Mouse (Mus musculus) forebrain, embryonic 14.5 days (tissue): ENCODE measurements at regions not wholly inside any gene's neighbourhood (a gene's known extent, or its start where the extent isn't known, plus 50 kb on each side); places are given as distances from the start of the nearest gene placed in this dataset.

ENCODE experiments used
- ATAC-seq: fragments of 200-750 bp; cut with Nextera tagmentation; 2 replicates; pipeline ENCODE4 v1.8.0; 2017; ENCODE audit warnings: mild to moderate bottlenecking, moderate library complexity
- DNase-seq: peaks from one replicate; pipeline ENCODE4 v3.0.0-alpha.2; 2015; ENCODE audit warnings: low spot score
- H3K27ac ChIP-seq: fragments of 300-500 bp; sonication (generic); 2 replicates; pipeline ENCODE4 v1.5.1; 2014; ENCODE audit warnings: low read depth, mild to moderate bottlenecking, control low read depth, low read length, moderate library complexity
- H3K27me3 ChIP-seq: fragments of 300-500 bp; sonication (generic); replicated peaks from 2 replicates; pipeline ENCODE4 v1.6.1; 2014; ENCODE audit warnings: low read length, control low read depth, mixed read lengths; ENCODE audit not compliant: control insufficient read depth, insufficient read depth
- H3K36me3 ChIP-seq: fragments of 300-500 bp; sonication (generic); 2 replicates; pipeline ENCODE4 v1.6.1; 2014; ENCODE audit warnings: low read length, control low read depth; ENCODE audit not compliant: control insufficient read depth, insufficient read depth
- H3K4me1 ChIP-seq: fragments of 300-500 bp; sonication (generic); 2 replicates; pipeline ENCODE4 v1.6.1; 2014; ENCODE audit warnings: antibody characterized with exemption, low read length, control low read depth; ENCODE audit not compliant: control insufficient read depth, insufficient read depth
- H3K4me2 ChIP-seq: fragments of 300-500 bp; sonication (generic); 2 replicates; pipeline ENCODE4 v1.6.1; 2014; ENCODE audit warnings: mild to moderate bottlenecking, control low read depth, low read length
- H3K4me3 ChIP-seq: fragments of 300-500 bp; sonication (generic); 2 replicates; pipeline ENCODE4 v1.5.1; 2014; ENCODE audit warnings: low read depth, low read length, control low read depth
- H3K9ac ChIP-seq: fragments of 300-500 bp; sonication (generic); 2 replicates; pipeline ENCODE4 v1.6.1; 2014; ENCODE audit warnings: mild to moderate bottlenecking, low read length, control low read depth, moderate library complexity
- H3K9me3 ChIP-seq: fragments of 300-500 bp; sonication (generic); replicated peaks from 2 replicates; pipeline ENCODE4 v1.6.1; 2016; ENCODE audit warnings: low read length, control low read depth, mixed read lengths; ENCODE audit not compliant: control insufficient read depth
- WGBS: fragments of 180-500 bp; shearing (Covaris S2); extraction: QIAGEN DNeasy Blood & Tissue Kit; methylation state at CpG from one replicate; pipeline ENCODE4 v1.1.7; 2014; 5-methylcytosine and 5-hydroxymethylcytosine counted together

DNA sequence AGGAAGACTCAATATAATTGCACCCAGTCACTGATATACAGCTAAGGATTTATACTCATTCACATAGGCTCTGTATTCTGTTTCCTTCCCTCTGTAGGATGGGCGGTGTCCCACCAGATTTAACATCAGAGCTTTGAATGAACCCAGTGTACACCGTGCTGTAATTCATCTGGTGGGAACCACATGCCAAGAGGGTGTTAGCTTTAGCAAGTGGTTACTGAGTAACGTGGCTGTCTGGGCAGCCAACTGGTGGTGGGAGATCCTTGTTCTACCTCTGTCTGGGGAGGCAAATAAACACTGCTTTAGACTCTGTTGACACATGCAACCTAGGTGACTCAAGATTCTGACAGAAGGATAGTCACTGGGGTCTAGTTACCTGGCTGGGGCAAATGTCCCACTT is 229.6 kb upstream of the Gm12728 start:
- Histone ChIP-seq H3K36me3 (no peaks in the 10 kb centered on the region), H3K9ac (no peak overlapping the region), H3K4me2 (no peak overlapping the region), H3K27ac (no peak overlapping the region), H3K4me1 (no peaks in the 10 kb centered on the region), H3K27me3 (no peaks in the 10 kb centered on the region), H3K9me3 (no peaks in the 10 kb centered on the region), H3K4me3 (no peak overlapping the region)
- DNase-seq = no peak
- no peak for ATAC-seq
- WGBS = 74% methylated on average over 3 of the region's 3 CpGs

GRCm38 (mm10) chr4:105560781-105561180 is 228.9 kb upstream of the Gm12728 start:
- Histone ChIP-seq H3K4me2 (no peak overlapping the region), H3K9ac (no peak overlapping the region), H3K36me3 (no peaks in the 10 kb centered on the region), H3K27me3 (no peaks in the 10 kb centered on the region), H3K9me3 (no peaks in the 10 kb centered on the region), H3K4me3 (no peak overlapping the region), H3K27ac (no peak overlapping the region), H3K4me1 (no peaks in the 10 kb centered on the region)
- DNase-seq (no peak), ATAC-seq (no peak)
- WGBS = 73% methylated on average over 3 of the region's 3 CpGs

GRCm38 (mm10) chr4:105561611-105562010 is 228.1 kb upstream of the Gm12728 start:
- no peak for ATAC-seq
- 78% methylated on average over 3 of the region's 3 CpGs for WGBS

DNA sequence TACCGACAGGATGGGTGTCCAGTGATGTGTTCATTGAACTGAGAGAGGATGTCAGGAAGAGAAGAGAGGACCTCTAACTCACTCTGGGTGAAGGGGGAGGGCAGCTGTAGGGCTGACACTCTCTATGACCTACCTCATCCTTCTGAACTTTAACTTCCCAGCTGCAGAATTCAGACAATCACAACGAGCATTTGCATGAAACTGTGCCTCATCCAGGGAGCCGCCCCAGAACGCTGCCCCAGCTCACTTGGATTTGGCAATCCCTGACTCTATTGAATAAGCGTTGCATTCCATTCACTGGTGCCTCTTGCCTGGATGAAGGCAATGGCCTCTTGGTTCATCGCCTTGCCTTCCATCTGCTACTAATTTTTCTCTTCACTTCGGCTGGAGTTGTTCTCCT is 223.9 kb upstream of the Gm12728 start:
- ATAC-seq (no peak), DNase-seq (no peak)
- H3K4me3 ChIP-seq = no peak overlapping the region
- H3K36me3 ChIP-seq = no peaks in the 10 kb centered on the region
- no peaks in the 10 kb centered on the region for H3K4me1 ChIP-seq
- H3K4me2 ChIP-seq = no peak overlapping the region
- H3K27me3 ChIP-seq = no peaks in the 10 kb centered on the region
- WGBS = 88% methylated on average over 7 of the region's 7 CpGs
- no peaks in the 10 kb centered on the region for H3K9me3 ChIP-seq
- no peak overlapping the region for H3K9ac ChIP-seq
- H3K27ac ChIP-seq = no peak overlapping the region

More at GRCm38 (mm10) chr4:105561611-105562010, 228.1 kb upstream of the Gm12728 start:
- Histone ChIP-seq H3K4me2 (no peak overlapping the region), H3K27ac (no peak overlapping the region), H3K27me3 (no peaks in the 10 kb centered on the region), H3K4me3 (no peak overlapping the region), H3K9me3 (no peaks in the 10 kb centered on the region), H3K36me3 (no peaks in the 10 kb centered on the region), H3K4me1 (no peaks in the 10 kb centered on the region), H3K9ac (no peak overlapping the region)
- no peak for DNase-seq

GRCm38 (mm10) chr4:105566513-105567457 is 222.9 kb upstream of the Gm12728 start:
- Histone ChIP-seq H3K27me3 (no peaks in the 10 kb centered on the region), H3K27ac (no peak overlapping the region), H3K4me3 (no peak overlapping the region), H3K9ac (no peak overlapping the region), H3K4me2 (no peak overlapping the region), H3K4me1 (no peaks in the 10 kb centered on the region), H3K36me3 (no peaks in the 10 kb centered on the region), H3K9me3 (no peaks in the 10 kb centered on the region)
- DNase-seq = no peak
- no peak for ATAC-seq
- 69% methylated on average over 8 of the region's 8 CpGs for WGBS

DNA sequence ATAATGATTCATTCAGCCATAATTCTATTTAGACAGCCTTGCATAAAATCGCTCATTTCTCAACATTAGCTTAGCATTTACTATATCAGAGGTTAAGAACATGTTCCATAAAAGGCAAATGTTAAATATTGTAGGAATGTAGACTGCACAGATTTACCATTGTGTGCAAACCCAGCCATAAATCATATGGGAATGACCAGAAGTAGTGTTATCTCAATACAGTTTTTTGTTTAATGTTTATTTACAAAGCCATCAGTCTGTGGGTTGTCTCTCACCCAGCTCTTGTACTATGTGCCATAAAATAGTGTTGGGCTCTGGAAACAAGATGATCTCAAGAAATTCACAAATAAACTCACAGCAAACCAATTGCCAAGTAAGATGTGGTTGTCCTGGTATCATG is 220.0 kb upstream of the Gm12728 start:
- Histone ChIP-seq H3K9me3 (no peaks in the 10 kb centered on the region), H3K9ac (no peak overlapping the region), H3K4me1 (no peaks in the 10 kb centered on the region), H3K4me3 (no peak overlapping the region), H3K36me3 (no peaks in the 10 kb centered on the region), H3K4me2 (no peak overlapping the region), H3K27me3 (no peaks in the 10 kb centered on the region), H3K27ac (no peak overlapping the region)
- ATAC-seq = no peak
- 84% methylated on average over 1 of the region's 1 CpGs for WGBS
- DNase-seq = no peak

- no peaks in the 10 kb centered on the region for H3K4me1 ChIP-seq
- H3K9ac ChIP-seq = no peak overlapping the region
- no peak for ATAC-seq
- H3K9me3 ChIP-seq = no peaks in the 10 kb centered on the region
- no peak overlapping the region for H3K4me3 ChIP-seq
- H3K27ac ChIP-seq = no peak overlapping the region
- WGBS = 95% methylated on average over 2 of the region's 2 CpGs
- no peaks in the 10 kb centered on the region for H3K36me3 ChIP-seq
- H3K27me3 ChIP-seq = no peaks in the 10 kb centered on the region
- DNase-seq = no peak
- H3K4me2 ChIP-seq = no peak overlapping the region
These were observed 214.1 kb upstream of the Gm12728 start for GRCm38 (mm10) chr4:105575550-105575949.

DNA sequence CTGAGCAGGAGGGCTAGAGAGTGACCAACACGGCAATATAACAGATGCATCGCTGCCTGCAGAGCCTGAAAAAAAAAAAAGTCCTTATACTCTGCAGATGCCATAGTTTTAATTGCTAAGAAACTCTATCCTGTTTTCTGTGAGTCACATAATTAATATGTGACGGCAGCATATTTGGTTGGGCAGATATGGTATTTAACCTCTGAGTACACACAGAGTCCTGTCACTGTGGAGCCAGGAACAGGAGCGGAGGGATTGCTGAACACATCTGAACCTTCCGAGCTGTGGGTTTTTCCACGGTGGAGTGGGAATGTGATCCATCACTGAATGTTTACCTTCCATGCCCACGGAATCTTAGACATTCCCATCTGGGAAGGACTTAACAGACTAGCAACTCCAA is 208.7 kb upstream of the Gm12728 start:
- 91% methylated on average over 7 of the region's 7 CpGs for WGBS
- DNase-seq (no peak), ATAC-seq (no peak)
- Histone ChIP-seq H3K27ac (no peak overlapping the region), H3K27me3 (no peaks in the 10 kb centered on the region), H3K4me1 (no peaks in the 10 kb centered on the region), H3K36me3 (no peaks in the 10 kb centered on the region), H3K9me3 (no peaks in the 10 kb centered on the region), H3K4me2 (no peak overlapping the region), H3K4me3 (no peak overlapping the region), H3K9ac (no peak overlapping the region)

DNA sequence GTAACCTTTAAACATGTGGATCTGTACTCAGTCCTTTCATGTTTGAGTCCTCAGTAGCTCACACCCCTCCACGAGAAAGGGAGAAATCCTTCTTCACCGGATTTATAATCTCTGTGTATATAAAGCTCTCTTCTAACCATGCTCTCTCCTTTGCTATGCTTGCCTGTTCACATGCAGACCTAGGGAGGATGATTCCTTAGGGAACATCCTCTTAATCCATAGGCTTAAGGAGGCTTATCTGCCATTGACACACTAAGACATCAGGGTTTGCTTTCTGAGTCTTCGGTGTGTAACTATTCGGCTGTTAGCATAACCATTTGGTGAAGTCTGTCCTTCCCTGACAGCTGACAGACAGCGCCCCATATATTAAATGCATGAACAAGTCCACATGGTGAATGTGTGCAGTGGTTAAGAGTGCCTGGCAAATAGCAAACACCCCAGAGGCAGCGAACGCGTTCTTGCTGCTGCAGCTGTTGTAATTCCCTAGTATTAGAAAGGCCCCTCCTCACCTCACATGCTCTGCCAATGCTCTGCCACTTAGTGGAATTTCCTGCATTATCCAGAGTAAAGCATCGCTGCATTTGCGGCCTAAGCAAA is 205.2 kb upstream of the Gm12728 start:
- WGBS = 79% methylated on average over 10 of the region's 10 CpGs

More for the DNA sequence above, 205.2 kb upstream of the Gm12728 start:
- H3K4me3 ChIP-seq = no peak overlapping the region
- no peak overlapping the region for H3K9ac ChIP-seq
- no peaks in the 10 kb centered on the region for H3K9me3 ChIP-seq
- no peaks in the 10 kb centered on the region for H3K4me1 ChIP-seq
- no peaks in the 10 kb centered on the region for H3K27me3 ChIP-seq
- ATAC-seq (no peak), DNase-seq (no peak)
- no peak overlapping the region for H3K4me2 ChIP-seq
- no peaks in the 10 kb centered on the region for H3K36me3 ChIP-seq
- H3K27ac ChIP-seq = no peak overlapping the region
